Mouse (Mus musculus) hindbrain, embryonic 10.5 days (tissue): Measurements from ENCODE around the gene Bdh1. TPM values are rescaled to one million over a fixed set of nuclear protein-coding genes. Genes with fewer than 3 reads are reported as not detected.
A peak's percentile ranks its signal among the peaks of the same experiment; 100 is the strongest.

Source experiments
- DNase-seq: peaks from one replicate; pipeline ENCODE4 v3.0.0-alpha.2; 2017; ENCODE audit warnings: low spot score
- H3K27ac ChIP-seq: fragments of 300-500 bp; sonication (generic); 2 replicates; pipeline ENCODE4 v1.5.1; 2016; ENCODE audit warnings: mild to moderate bottlenecking, moderate library complexity
- H3K27me3 ChIP-seq: fragments of 300-500 bp; sonication (generic); 2 replicates; pipeline ENCODE4 v1.6.1; 2016; ENCODE audit warnings: mild to moderate bottlenecking; ENCODE audit not compliant: poor library complexity, insufficient read depth, severe bottlenecking
- H3K36me3 ChIP-seq: fragments of 300-500 bp; sonication (generic); 2 replicates; pipeline ENCODE4 v1.6.1; 2016; ENCODE audit warnings: mild to moderate bottlenecking, moderate library complexity
- H3K4me1 ChIP-seq: fragments of 300-500 bp; sonication (generic); replicated peaks from 2 replicates; pipeline ENCODE4 v1.6.1; 2016; ENCODE audit warnings: mild to moderate bottlenecking
- H3K4me3 ChIP-seq: fragments of 300-500 bp; sonication (generic); 2 replicates; pipeline ENCODE4 v1.5.1; 2016; ENCODE audit warnings: mild to moderate bottlenecking, moderate library complexity
- H3K9me3 ChIP-seq: fragments of 300-500 bp; sonication (generic); 2 replicates; pipeline ENCODE4 v1.6.1; 2016; ENCODE audit warnings: mild to moderate bottlenecking, moderate library complexity
- WGBS: fragments of 180-500 bp; shearing (Covaris S2); methylation state at CpG from one replicate; pipeline ENCODE4 v1.1.7; 2016; 5-methylcytosine and 5-hydroxymethylcytosine counted together
- polyA plus RNA-seq: library from polyadenylated mRNA; unstranded; fragments of >200 nt; fragmentation: Nextera tagmentation; extraction: Ambion mirVana; gene quantifications from 2 replicates; pipeline ENCODE4 v1.2.1, GENCODE M21; 2016

The Bdh1 gene
- polyA plus RNA-seq, 1 experiment from 2014 or later, result 28.8 TPM

GRCm38 (mm10) chr16:31415885-31416450, 6.1 kb upstream of the Bdh1 start:
- Histone ChIP-seq H3K27me3 (no peaks in the 10 kb centered on the region), H3K27ac (no peak overlapping the region), H3K4me3 (no peak overlapping the region), H3K36me3 (no peaks in the 10 kb centered on the region), H3K9me3 (no peaks in the 10 kb centered on the region), H3K4me1 (no peaks in the 10 kb centered on the region)
- no peak for DNase-seq
- 64% methylated on average over 9 of the region's 9 CpGs for WGBS

GRCm38 (mm10) chr16:31418704-31419103, 3.4 kb upstream of the Bdh1 start:
- Histone ChIP-seq H3K4me3 (no peak overlapping the region), H3K27ac (no peak overlapping the region), H3K9me3 (no peaks in the 10 kb centered on the region), H3K4me1 (no peaks in the 10 kb centered on the region), H3K27me3 (no peaks in the 10 kb centered on the region), H3K36me3 (no peaks in the 10 kb centered on the region)
- 68% methylated on average over 3 of the region's 3 CpGs for WGBS
- no peak for DNase-seq

GRCm38 (mm10) chr16:31419457-31419856, 2.6 kb upstream of the Bdh1 start:
- Histone ChIP-seq H3K9me3 (no peaks in the 10 kb centered on the region), H3K27me3 (no peaks in the 10 kb centered on the region), H3K36me3 (no peaks in the 10 kb centered on the region), H3K4me3 (no peak overlapping the region), H3K27ac (no peak overlapping the region), H3K4me1 (no peaks in the 10 kb centered on the region)
- DNase-seq, result no peak
- WGBS, result 71% methylated on average over 5 of the region's 5 CpGs

- Histone ChIP-seq H3K27ac (no peak overlapping the region), H3K9me3 (no peaks in the 10 kb centered on the region), H3K4me3 (no peak overlapping the region), H3K36me3 (no peaks in the 10 kb centered on the region), H3K4me1 (no peaks in the 10 kb centered on the region), H3K27me3 (peaks cover 22% of the 10 kb centered on the region)
- DNase-seq, result no peak
- WGBS, result 59% methylated on average over 1 of the region's 1 CpGs
These were observed 642 bp downstream of the Bdh1 start for GRCm38 (mm10) chr16:31422722-31423121.

- WGBS, result 90% methylated on average over 4 of the region's 4 CpGs
- Histone ChIP-seq H3K36me3 (no peaks in the 10 kb centered on the region), H3K4me1 (peaks cover 5% of the 10 kb centered on the region)
These were observed 1.3 kb downstream of the Bdh1 start for GRCm38 (mm10) chr16:31423368-31423767.

GRCm38 (mm10) chr16:31424416-31425187, 2.5 kb downstream of the Bdh1 start:
- Histone ChIP-seq H3K36me3 (no peaks in the 10 kb centered on the region), H3K27ac (no peak overlapping the region), H3K27me3 (peaks cover 36% of the 10 kb centered on the region), H3K4me1 (peaks cover 18% of the 10 kb centered on the region), H3K9me3 (no peaks in the 10 kb centered on the region), H3K4me3 (no peak overlapping the region)
- 79% methylated on average over 4 of the region's 4 CpGs for WGBS
- DNase-seq, result no peak

More at GRCm38 (mm10) chr16:31423368-31423767, 1.3 kb downstream of the Bdh1 start:
- Histone ChIP-seq H3K4me3 (no peak overlapping the region), H3K27ac (no peak overlapping the region), H3K27me3 (peaks cover 29% of the 10 kb centered on the region), H3K9me3 (no peaks in the 10 kb centered on the region)
- no peak for DNase-seq

- H3K27ac ChIP-seq, result no peak overlapping the region
- H3K4me1 ChIP-seq, result peaks cover 22% of the 10 kb centered on the region
- no peaks in the 10 kb centered on the region for H3K36me3 ChIP-seq
- H3K9me3 ChIP-seq, result no peaks in the 10 kb centered on the region
- peaks cover 37% of the 10 kb centered on the region for H3K27me3 ChIP-seq
- WGBS, result 7% methylated on average over 4 of the region's 4 CpGs
- H3K4me3 ChIP-seq, result no peak overlapping the region
- peak; percentile 64 for DNase-seq
These were observed 3.4 kb downstream of the Bdh1 start for GRCm38 (mm10) chr16:31425508-31425907.

- Histone ChIP-seq H3K27me3 (peaks cover 42% of the 10 kb centered on the region), H3K4me1 (peaks cover 22% of the 10 kb centered on the region), H3K27ac (no peak overlapping the region), H3K36me3 (no peaks in the 10 kb centered on the region), H3K9me3 (no peaks in the 10 kb centered on the region), H3K4me3 (no peak overlapping the region)
- WGBS, result 88% methylated on average over 6 of the region's 6 CpGs
- DNase-seq, result no peak
These were observed 4.5 kb downstream of the Bdh1 start for GRCm38 (mm10) chr16:31426496-31427126.

GRCm38 (mm10) chr16:31428335-31428674, 6.2 kb downstream of the Bdh1 start:
- DNase-seq, result no peak
- Histone ChIP-seq H3K4me1 (peaks cover 22% of the 10 kb centered on the region), H3K9me3 (no peaks in the 10 kb centered on the region), H3K36me3 (no peaks in the 10 kb centered on the region), H3K27ac (peak overlapping the region; percentile 91), H3K27me3 (peaks cover 44% of the 10 kb centered on the region), H3K4me3 (peak overlapping the region; percentile 73)
- WGBS, result 7% methylated on average over 11 of the region's 11 CpGs

- DNase-seq, result peak; percentile 71
- Histone ChIP-seq H3K27me3 (peaks cover 44% of the 10 kb centered on the region), H3K9me3 (no peaks in the 10 kb centered on the region), H3K27ac (peak overlapping the region; percentile 91), H3K4me3 (peak overlapping the region; percentile 73), H3K36me3 (no peaks in the 10 kb centered on the region), H3K4me1 (peaks cover 28% of the 10 kb centered on the region)
- under 1% methylated on average over 65 of the region's 65 CpGs for WGBS
These were observed 6.8 kb downstream of the Bdh1 start for GRCm38 (mm10) chr16:31428675-31429470.

GRCm38 (mm10) chr16:31429471-31430155, 7.5 kb downstream of the Bdh1 start:
- no peaks in the 10 kb centered on the region for H3K9me3 ChIP-seq
- no peaks in the 10 kb centered on the region for H3K36me3 ChIP-seq
- peak; percentile 94 for DNase-seq
- peak overlapping the region; percentile 91 for H3K27ac ChIP-seq
- peaks cover 44% of the 10 kb centered on the region for H3K27me3 ChIP-seq
- H3K4me1 ChIP-seq, result peaks cover 35% of the 10 kb centered on the region
- under 1% methylated on average over 49 of the region's 49 CpGs for WGBS
- H3K4me3 ChIP-seq, result peak overlapping the region; percentile 73

- 78% methylated on average over 12 of the region's 12 CpGs for WGBS
- H3K4me3 ChIP-seq, result no peak overlapping the region
- H3K4me1 ChIP-seq, result peaks cover 34% of the 10 kb centered on the region
- DNase-seq, result no peak
- no peaks in the 10 kb centered on the region for H3K9me3 ChIP-seq
- 0 out of 2 replicates have a peak, but pooled peaks cover 3% of the 10 kb centered on the region for H3K36me3 ChIP-seq
- H3K27ac ChIP-seq, result no peak overlapping the region
- peaks cover 13% of the 10 kb centered on the region; the same call in 1 of the 2 replicates for H3K27me3 ChIP-seq
These were observed 11.5 kb downstream of the Bdh1 start for GRCm38 (mm10) chr16:31433466-31434110.
